Mouse (Mus musculus) kidney, adult 2 months (tissue): ENCODE results near the gene Abhd14a.
A peak's percentile ranks its signal among the peaks of the same experiment; 100 is the strongest.

ENCODE experiments used
- CTCF ChIP-seq: fragments of 200-500 bp; conservative IDR thresholded peaks from 2 replicates; pipeline ENCODE4 v1.5.1; 2011; ENCODE audit warnings: low read depth, mild to moderate bottlenecking, control low read depth, low read length, moderate library complexity, mixed read lengths; ENCODE audit not compliant: insufficient read depth, insufficient read length
- POLR2A ChIP-seq: fragments of 200-500 bp; IDR thresholded peaks from one replicate; pipeline ENCODE4 v1.6.1; 2011; ENCODE audit warnings: low read depth, low read length, control low read depth

GRCm38 (mm10) chr9:106421865-106422160, 25.7 kb downstream of the Abhd14a start:
- peak; percentile 95 for TF ChIP-seq CTCF
- no peak for TF ChIP-seq POLR2A
